Mouse (Mus musculus) kidney, postnatal 25 days (tissue): ENCODE results near the gene Pld1.

Source experiments
- DNase-seq, 2 experiments: peaks; one replicate each; pipeline ENCODE4 v3.0.0; 2021; ENCODE audit warnings: mixed read lengths in 2 of 2

Gene Pld1

DNA sequence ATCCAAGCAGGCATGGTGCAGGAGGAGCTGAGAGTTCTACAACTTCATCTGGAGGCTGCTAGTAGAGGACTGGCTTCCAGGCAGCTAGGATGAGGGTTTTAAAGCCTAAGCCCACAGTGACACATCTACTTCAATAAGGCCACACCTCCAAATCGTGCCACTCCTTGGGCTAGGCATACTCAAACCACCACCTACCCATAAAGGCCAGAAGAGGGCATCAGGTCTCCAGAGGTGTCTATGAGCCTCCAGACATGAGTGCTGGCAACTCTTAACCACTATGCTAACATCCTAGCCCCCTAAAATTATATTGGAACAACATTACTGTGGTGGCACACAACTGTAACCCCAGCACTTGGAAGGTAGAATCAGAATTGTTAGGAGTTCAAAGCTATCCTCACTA, 226.2 kb downstream of the Pld1 start:
- DNase-seq = no peak

DNA sequence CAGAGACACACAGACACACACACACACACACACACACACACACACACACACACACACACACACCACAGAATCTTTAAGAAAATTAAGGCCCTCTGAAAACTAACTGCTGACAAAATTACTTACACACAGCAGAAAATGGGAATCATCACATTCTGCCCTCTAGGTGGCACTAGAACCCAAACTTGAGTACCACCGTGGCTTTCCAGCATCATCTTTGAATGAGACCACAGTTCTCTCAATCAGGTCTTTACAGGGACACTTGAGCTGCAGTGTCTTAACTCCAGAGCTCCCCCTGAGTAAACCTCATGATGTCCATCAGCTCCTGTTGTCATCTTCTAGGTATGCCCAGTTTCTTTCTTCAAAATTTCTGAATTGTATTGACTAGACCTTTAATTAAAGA, 227.1 kb downstream of the Pld1 start:
- peak in 1 of 2 experiments; percentile 73 for DNase-seq

DNA sequence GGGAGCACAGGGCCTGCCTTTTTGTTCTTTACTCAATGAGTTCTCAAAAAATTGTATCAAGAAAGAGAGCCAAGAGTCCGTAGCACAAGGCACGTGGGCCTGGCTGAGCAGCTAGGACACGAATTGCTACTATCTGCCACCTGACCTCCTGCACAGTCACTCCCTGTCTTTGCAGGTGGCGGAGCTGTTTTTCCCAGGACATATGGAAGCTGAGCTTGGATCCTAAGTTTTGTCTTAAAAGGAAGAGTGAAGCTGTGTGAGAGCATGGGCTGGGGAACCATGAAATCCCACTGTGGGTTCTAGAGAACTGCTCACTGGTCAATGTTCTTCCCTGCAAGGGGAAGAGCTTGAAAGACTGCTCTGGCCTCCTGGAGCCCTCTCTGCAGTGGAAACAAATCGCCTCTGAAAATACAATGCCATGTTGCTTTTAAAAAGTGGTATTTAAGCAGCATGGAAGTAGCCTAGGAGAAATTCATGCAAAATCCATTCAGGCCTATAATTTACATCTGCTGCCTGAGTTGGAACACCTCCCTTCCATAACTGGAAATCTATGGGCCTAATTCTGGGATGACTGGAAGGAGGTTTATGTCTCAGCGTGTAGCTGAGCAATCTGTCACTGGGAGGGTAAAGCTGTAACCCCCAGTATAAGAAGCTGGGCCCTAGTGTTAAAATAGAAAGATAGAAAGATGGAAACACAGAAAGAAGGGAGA, 229.5 kb downstream of the Pld1 start:
- no peak for DNase-seq

DNA sequence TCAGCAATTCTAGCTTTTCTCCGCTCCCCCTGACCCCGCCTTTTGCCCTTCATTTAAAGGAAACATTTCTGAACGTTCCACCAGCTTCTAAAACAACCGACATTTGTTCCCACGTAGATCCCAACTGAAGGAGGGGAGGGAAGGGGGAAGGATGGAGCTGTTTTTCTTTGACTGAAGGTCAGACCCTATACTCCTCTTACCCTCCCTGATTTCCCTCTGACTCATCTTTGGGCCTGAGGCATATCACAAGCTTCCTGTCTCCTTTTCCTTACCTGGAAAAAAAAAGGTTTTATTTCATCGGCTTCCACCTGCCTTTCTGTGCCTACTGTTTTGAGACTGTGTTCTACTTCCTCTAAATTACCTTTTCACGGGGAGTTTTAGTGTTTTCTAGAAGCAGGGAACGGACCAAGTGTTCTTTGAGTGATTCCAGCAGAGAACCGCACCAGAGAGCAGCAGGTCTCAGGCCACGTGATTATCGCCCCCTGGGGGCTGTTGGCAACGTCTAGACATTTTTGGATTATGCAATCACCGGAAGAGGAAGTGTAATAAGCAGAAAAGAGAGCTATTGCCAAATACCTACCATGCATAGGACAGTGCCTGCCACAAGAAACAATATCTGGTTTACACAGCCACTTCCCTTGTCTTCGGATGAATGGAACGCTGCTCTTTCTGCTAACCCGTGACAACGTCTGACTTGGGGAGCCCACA, 232.6 kb downstream of the Pld1 start:
- peak; percentile 63 to 85 for DNase-seq

DNA sequence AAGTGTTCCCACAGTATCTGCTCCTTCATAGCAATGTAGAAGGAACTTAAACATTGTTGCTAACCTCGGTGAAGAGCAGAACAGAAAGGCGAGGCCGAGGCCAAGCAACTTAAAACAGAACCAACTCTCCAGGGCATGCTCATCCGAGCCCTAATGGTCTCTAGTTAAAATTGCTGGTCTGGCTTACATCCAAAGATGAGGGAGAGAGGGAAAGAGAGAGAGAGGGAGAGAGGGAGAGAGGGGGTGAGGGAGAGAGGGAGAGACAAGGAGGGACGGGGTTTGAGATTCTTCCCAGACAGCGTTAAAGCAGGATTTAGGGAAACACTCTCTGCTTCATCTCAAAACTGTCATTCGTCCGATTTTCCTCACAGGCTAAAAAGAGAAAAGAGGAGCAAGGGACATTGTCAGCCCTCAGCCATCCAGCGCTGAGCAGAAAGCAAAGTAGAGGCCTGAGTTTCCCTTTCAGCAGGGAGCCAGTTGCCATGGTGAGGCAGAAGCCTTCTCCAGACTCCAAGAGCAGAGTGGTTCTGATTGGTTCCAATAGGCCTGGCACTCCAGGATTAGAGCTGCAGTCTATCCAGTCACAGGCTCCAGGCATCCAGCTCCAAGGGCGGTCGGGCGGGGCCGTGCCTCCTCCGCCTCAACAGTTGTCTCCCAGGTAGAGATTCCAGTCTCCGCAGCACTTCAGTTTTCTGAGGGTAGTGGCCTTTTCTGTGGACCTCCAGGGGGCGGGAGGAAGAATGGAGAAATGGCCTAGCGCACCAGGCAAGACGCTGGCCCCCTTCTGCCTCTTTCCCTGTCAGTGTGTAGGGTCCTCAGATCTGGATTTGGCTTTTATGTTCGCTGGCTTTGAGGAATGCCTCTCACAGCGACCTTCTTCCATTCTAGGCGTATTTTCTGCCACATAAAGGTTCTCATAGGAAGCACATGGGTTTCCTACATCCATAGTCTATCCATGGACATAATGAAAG, 237.8 kb downstream of the Pld1 start:
- no peak for DNase-seq

DNA sequence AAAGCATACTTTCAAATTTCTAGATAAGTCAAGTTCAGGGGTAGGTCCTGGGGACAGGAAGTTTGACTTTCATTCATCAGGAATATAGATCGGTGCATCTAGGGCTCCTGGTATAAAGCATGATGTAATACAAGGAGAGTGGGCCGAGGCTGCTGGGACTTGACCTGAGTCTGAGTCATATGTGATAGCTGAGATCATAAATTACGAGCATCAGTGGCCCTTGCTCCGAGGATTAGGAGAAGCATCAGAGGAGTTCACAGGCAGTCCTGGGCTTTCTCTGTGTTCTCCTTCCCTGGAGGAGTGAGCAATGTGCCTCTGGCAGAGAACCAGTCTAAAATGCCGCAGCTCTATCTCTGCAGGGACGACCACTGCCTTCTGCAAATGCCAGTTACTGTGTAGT, 239.8 kb downstream of the Pld1 start:
- no peak for DNase-seq
